Mouse (Mus musculus) lung, postnatal 0 days (tissue): ENCODE measurements around the gene Olfr521.

ENCODE experiments used
- CTCF ChIP-seq: IDR thresholded peaks from 2 replicates; pipeline ENCODE4 v1.5.1; 2016; ENCODE audit warnings: antibody characterized with exemption, mild to moderate bottlenecking
- EP300 ChIP-seq: IDR thresholded peaks from 2 replicates; pipeline ENCODE4 v1.6.1; 2016; ENCODE audit warnings: antibody characterized with exemption, mild to moderate bottlenecking, control low read depth

- TF ChIP-seq EP300 (no peak), CTCF (no peak)
These were observed 33.2 kb downstream of the Olfr521 start for GRCm38 (mm10) chr7:99796471-99796870.
